Mouse (Mus musculus) CD4-positive, CD25-positive, alpha-beta regulatory T cell, adult 4 months (primary cell): ENCODE measurements around the gene Upk3a. TPM values are rescaled to one million over a fixed set of nuclear protein-coding genes. Genes with fewer than 3 reads are reported as not detected.

Experiments used
- ATAC-seq: one replicate; pipeline ENCODE4 v1.8.0; 2017
- polyA plus RNA-seq, 2 experiments: library from polyadenylated mRNA; unstranded; fragments of 100-300 nt; shearing (Covaris generic); gene quantifications; one replicate each; pipeline ENCODE4 v1.2.1; 2017

Upk3a gene
- polyA plus RNA-seq, result not detected

GRCm38 (mm10) chr15:85016951-85017664 is at the start of gene Upk3a:
TSS of gene Upk3a (plus strand) at chr15:85017141.
- no peak for ATAC-seq

DNA sequence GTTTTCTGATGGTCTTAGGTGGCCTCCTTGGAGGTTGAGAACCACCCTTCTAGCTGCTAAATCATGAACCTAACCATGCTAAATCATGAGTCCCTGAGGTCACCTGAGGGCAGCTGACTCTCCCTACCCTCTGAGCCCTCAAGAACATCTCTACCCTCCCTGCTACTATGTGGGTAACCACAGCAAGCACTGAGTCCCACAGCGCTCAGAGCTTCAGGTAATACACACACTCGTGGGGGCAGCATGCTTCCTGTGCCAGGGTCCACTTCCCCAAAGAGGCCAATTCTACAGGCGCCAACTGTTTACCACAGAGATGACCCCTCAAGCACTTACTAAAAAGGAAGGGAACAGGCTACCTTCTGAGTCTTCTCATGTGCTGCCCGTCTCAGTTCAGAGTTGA is 48.4 kb upstream of the Upk3a start:
- no peak for ATAC-seq

DNA sequence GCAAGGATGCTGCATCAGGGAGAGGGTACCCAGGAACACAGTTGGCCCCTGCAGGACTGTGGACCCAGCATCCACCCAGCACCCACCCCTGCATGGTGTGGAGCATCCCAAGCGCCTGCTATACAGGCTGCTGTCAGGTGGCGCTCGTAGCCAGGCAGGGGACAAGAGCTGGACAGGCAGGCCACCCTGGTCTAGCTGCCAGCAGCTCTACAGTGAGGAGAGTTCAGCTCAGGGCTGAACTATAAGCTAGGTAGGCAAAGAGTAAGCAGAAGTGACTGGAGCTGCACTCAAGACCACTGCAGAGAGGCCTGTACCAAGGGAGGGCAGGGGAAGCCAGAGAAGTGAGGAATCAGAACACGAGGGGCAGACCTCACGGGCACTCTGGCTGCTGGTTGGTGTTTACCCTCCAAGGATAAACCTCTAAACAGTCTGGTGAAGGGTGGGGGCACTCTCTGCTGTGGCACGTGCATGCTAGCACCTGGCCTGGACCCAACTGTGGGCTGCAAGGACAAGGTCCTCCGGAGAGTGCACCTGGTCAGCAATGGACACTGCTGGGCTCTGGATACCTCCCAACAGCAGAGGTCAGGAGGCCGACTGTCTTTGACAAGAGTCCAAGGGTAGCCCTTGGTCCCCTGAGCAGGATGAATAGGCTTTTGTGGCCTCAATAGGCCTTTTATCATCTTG is 43.9 kb upstream of the Upk3a start:
- no peak for ATAC-seq

DNA sequence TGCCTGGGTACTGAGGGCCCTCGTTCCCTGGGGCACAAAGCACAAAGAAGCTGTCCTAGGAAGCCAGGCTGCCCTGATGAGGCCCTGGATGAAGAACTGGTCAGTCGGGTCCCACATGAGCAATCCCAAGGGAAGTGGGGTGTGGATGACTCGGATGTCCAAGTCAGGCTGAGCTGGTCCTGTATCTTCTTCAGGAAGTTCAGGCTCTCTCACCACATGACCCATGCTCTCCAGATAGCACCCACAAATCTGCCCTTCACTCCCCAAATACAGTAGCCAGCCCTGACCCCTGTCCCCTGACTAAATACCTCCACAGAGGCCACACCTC is 43.4 kb upstream of the Upk3a start:
- no peak for ATAC-seq

DNA sequence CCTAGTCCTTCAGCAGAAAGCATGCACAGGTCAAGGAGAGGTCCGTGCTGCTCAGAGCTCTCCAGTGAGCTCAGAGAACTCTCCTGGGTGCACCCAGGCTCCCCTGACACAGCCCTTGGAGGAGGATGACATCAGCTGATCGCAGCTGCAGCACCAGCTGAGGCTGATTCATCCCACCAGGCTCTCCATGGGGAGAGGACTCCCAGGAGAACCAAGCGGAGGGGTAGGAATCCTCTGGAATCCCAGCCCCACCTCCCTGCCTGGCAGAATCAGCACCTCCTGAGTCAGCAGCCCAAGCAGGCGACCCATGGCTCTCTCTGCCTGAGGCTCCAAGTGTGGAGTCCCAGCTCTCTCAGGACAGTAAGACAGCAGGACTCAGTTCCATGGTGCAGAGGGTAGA is 41.2 kb upstream of the Upk3a start:
- no peak for ATAC-seq

GRCm38 (mm10) chr15:84981609-84982313 is 35.2 kb upstream of the Upk3a start:
- ATAC-seq, result no peak

DNA sequence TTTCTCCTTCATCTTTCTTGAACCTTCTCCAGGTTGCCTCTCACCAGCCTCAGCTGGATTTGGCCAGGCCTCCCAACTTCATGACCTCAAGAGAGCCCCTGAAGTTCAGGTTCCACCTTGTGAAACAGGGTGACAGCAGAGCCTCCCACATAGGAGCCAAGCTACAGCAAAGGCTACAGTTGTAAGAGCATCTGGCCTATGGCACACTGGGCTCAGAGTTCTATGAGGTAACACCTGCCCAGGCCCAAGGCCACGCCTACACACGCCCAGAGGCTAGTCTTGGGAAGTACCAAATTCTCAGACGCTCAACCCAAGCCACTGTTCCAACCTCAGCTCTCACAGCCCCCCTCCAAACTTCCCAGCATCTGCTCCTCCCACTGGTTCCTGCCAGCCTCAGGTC is 34.1 kb upstream of the Upk3a start:
- ATAC-seq, result no peak

DNA sequence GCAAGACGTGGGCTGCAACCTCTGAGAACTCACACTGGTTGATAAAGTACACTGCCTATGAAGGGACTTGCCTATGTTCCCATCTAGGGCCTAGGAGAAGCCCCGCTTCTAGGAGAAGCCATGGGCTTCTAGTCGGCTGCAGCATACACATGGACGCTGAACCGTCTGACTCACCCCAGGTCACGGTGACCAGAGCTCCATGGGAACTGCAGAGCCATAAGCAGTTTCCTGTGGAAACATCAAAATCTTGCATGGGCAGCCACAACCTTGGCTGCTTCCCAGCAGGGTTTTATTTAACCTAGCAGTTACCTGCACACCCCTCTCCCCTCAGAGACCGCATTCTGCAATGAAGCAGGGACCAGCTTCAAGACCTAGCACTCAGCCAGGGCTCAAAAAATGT is 33.2 kb upstream of the Upk3a start:
- no peak for ATAC-seq

DNA sequence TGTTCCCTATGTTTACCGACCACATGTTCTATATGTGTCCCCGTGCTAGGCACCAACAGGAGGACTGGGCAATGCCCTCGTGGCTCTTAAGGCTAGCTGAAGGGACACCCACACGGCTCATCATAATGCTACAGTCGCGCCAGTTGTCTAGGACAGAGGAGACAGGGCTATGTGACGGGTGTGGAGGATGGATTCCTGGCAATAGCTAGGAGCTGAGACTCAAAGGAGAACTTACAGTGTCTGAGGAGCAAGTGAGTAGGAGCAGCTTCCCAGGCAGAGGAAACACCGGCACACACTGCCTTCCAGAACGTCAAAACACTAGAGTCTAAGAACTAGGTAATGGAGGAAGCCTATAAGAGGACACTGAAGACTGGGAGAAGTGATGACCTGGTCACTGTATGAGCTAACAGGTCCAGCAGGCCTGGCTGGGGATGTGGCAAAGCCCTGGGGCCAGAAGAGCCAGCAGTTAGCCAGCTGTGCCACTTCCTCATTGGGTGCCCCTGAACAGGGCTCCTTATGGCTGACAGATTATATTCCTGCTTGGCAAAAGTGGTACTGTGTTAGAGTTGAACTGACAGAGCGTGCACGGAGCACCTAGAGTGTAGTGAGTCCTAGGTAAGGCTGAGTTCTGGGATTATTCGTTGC is 31.3 kb upstream of the Upk3a start:
- ATAC-seq, result no peak

DNA sequence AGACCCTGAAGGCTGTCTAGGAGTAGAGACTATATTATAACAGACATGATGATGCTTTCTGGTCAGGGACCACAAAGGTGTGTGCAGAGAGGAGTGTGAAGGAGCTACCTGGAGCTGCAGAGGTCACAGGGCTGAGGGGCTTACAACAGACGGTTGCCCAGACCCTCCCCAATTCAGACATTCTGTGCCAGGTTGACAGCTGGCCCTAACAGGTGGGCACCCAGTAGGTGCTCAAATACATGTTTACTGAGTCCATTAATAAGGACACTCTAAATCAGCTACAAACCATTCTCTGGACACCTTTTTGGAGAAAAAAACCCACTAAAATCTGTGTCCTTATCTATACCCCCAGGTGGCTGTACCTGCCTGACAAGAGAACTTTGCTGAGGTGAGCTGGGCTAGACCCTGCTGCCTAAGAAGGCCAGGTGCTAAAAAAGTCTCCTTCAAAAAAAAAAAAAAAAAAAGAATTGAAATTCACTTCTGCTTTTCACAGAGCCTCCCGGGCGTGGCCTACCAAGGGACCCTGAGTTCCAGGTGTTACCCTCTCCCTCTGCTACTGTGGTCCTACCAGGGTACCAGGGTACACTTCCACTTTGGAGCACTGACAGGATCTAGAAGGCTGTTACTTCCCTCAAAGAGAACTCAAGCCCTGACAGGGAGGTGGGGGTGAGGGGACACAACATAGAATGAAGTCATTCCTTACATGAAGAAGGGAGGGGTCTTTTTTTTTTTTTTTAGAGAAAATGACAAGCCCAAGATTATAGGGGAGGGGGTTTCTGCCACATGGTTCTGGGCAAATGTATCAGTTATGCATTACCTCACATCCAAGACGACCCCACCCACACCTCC is 30.5 kb upstream of the Upk3a start:
- no peak for ATAC-seq

GRCm38 (mm10) chr15:84987020-84987815 is 29.7 kb upstream of the Upk3a start:
- ATAC-seq, result peak; percentile 14

DNA sequence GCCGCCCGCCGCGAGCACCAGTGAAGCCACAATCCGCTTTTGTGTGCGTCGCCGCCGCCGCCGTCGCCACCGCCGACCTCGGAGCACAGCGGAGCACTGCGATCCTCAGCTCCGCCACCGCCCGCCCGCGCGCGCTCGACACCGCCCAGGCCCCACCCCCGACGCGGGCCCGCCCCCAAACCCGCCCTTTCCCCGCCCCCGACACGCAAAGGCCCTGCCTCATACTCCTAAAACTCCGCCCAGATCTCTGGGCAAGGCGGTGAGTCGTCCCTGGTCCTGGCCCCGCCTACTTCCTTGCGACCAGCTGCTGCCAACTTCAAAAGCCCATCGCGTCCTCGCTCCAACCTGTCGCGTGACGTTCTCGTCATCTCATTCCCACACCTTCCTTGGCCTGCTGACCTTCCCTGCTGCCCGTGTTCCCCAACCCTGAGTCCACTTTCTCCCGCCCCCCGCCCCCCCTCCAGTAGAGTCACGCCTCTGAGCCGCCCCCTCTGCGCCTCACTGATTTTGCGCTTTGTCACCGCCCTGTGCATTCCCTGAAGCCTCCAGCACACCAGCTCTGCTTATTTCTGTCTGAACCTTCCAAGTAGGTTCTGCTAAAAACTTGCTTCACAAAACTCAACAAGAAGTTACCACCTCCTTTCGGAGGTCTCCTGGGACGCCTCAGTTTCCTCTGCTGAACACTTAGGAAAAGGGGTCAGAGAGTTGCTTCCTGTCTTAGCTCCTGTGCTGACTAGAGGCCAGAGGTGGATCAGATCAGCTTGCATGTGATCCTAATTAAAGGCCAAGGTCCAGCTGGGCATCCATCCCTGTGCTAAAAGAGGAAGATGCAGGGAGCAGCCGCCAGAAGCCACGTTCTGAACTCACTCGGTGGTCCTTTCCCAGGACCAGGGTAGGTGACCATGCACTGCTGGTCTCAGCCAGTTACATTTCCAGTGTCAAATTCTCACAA is 28.8 kb upstream of the Upk3a start, which contains the start of gene 5031439G07Rik:
TSS of gene 5031439G07Rik (minus strand) at position 678 of the 952 bp plus-strand sequence.
- ATAC-seq, result peak; percentile 95

- ATAC-seq, result no peak
These were observed 27.8 kb upstream of the Upk3a start for GRCm38 (mm10) chr15:84989098-84989497.

DNA sequence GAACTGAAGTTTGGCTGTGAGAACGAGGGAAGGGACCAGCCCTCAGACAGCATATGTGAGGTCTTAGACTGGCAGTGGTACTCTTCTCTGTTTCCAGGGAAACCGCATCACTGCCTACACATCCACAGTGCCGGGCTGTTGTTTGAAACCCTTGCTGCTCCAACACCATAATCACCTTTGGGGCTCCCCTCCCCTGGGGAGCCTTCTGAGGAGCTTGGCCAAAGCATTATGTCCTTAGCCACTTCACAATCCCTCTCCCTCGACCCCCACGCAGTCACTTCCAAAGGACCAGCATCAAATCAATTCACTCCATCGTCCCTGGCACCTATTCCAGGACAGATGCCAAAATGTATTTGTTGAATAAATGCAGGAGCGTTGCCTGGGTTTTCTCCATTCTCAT is 27.2 kb upstream of the Upk3a start:
- ATAC-seq, result no peak

- no peak for ATAC-seq
These were observed 22.4 kb upstream of the Upk3a start for GRCm38 (mm10) chr15:84994498-84994897.

GRCm38 (mm10) chr15:84995041-84995440 is 21.9 kb upstream of the Upk3a start:
- no peak for ATAC-seq

DNA sequence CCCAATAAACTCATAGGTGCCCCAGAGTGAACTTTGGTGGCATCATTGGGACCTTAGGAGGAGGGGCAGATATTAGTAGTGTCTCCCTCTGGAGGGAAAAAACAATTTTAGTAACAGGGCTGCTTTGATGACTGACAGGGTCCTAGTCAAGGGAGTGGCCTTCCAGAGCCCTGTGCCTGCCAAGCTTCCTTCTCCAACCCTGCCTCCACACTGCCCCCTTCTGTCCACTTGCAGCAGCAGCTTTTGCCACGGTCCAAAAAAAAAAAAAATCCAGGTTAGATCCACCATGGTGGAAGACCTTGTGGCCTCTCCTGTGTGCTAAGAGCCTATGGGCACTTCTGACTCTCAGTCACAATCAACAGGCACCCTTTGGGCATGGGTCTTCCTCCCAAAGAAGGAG is 21.0 kb upstream of the Upk3a start:
- no peak for ATAC-seq

GRCm38 (mm10) chr15:84997768-84998454 is 19.0 kb upstream of the Upk3a start:
- no peak for ATAC-seq

- ATAC-seq, result no peak
These were observed 17.0 kb upstream of the Upk3a start for GRCm38 (mm10) chr15:84999911-85000310.
